Mouse (Mus musculus): ENCODE data around the gene Gnao1.

The Gnao1 gene

DNA sequence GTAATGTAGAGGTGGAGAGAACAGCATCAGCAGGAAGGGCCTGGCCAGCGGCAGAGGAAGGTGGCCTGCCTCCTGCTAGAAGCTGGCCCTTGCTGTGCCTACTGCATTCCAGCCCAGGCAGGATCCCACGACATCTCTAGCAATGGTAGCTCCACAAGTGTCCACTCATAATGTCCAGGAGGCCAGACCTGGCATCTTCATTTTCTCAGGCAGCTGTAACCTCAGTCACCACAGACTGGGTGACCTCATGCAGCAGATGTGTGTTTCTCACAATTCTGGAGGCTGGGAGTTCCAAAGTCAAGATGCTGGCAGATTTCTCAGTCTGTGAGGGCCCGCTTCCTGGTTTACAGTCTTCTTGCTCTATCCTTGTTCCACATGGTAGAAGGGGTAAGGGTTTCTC, 128.4 kb downstream of the Gnao1 start:
- in situ Hi-C loops (cut with MboI, MseI), result no loop called here

- in situ Hi-C loops (cut with MboI, MseI), result no loop called here
These were observed 131.0 kb downstream of the Gnao1 start for GRCm38 (mm10) chr8:93940542-93941423.

DNA sequence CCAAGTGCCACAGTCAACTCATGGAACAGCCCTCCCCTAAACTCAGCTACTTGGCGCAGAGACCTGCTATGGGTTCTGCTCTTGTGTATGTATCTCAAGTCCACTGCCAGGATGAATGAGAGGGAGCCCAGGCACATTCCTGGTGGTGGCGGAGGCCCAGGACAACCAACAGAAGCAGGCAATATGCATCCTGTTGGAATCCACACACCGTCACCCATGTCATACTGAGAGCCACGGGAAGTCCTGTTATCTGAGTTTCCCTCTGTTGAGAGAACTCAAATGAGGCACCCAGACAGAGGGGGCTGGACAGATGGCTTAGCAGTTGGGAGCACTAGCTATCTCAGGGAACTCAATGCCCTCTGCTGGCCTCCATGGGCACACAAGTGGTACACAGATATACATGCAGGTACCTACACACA, 131.9 kb downstream of the Gnao1 start:
- in situ Hi-C loops (cut with MboI, MseI), result no loop called here

DNA sequence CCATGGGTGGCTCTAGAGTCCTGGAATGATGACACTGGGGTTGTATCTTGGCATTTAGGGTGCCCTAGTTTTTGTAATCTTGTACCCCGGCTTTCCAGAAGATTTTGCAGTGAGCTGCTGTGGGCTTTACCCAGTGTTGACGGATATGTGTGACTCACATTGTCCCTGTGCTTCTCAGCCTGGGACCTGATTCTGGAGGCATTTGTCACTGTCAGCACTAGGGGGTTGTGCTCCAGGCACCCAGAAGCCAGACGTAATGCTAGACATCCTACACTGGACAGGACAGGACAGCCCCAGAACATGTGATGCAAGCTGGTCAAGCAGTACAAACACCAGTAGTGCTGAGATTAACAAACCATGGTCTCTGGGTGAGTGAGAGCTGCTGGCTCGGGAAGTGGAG, 136.0 kb downstream of the Gnao1 start:
- in situ Hi-C loops (cut with MboI, MseI), result no loop called here

DNA sequence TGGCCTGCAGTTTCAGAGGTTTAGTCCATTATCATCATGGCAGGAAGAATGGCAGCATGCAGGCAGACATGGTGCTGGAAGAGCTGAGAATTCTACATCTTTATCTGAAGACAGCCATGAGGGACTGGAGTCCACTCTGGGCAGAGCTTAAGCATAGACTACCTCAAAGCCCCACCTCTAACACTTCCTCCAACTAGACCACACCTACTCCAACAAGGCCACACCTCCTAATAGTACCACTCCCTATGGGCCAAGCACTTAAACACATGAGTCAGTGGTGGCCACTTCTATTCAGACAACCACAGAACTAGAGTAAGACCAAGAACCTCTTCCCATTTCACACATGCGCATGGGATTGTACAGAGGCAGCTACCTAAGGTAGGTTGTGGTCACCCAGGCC, 136.6 kb downstream of the Gnao1 start:
- in situ Hi-C loops (cut with MboI, MseI), result no loop called here

DNA sequence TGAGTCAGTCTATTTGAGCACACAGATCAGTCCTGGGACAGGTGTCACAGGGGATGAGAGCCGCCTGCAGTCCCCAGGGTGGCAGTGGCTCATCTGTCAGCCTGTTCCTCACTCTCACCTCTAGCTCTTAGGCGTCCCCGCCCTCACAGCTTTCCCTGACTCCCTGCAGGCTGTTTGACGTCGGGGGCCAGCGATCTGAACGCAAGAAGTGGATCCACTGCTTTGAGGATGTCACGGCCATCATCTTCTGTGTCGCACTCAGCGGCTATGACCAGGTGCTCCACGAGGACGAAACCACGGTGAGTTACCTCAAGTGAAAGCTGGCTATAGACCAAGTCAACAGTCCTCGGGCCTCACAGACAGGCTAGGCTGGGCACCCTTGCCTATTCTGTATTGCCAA, 140.4 kb downstream of the Gnao1 start:
- in situ Hi-C loops (cut with MboI, MseI), result no loop called here

DNA sequence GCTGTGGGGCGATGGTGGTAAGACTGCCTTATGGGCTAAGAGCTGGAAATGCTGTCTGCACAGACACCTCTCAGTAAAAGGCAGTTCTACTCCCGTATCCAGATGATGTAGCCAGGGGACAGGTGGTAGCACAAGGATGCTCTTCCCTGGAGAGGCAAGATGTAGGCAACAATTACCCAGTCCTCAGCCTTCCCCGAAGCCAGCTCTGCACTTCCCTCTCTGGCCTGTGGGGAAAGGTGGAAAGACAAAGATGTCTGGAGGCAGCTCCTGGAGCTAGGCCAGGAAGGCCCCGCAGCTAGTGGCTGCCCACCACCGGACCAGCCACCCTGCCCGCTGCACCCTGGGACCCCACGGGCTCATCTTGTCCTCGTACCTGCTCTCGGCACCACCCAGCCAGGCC, 142.7 kb downstream of the Gnao1 start:
- in situ Hi-C loops (cut with MboI, MseI), result no loop called here

DNA sequence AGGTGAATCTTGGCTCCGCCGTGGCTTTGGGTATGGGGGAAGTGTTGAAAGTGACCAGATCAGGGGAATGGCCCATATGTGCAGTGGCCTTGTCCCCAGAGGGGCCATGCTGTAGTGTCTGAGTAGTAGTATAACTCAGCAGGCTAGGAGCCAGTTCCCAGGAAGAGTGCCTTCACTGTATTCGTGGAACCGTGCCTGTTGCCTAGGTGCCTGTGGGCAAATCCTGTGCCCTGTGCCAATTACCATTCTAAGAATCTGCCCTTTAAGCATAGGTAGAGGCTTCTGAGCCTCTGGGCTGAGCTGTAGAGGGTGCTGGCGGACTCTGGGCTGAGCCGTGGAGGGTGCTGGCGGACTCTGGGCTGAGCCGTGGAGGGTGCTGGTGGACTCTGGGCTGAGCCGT, 148.6 kb downstream of the Gnao1 start:
- in situ Hi-C loops (cut with MboI, MseI), result no loop called here

DNA sequence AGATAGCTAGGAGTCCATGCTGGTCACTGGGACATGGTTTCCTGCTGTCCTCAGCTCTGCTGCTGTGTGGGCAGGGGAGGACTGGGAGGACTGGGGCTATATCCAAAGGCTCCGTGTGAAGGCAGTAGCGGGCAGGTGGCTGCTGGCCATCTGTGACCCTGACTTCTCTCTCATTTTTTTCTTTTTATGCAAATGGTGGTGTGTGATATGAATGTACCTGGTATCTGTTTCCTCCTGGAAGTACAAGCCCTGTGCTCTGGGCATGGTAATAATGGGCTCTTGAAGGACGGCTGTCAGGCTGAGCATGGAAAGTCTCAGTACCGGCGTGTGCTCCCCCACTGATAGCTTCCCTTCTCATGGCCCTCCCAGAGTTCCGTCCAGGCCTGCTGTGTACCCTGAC, 151.1 kb downstream of the Gnao1 start:
- in situ Hi-C loops (cut with MboI, MseI), result no loop called here

GRCm38 (mm10) chr8:93968293-93968692, 158.5 kb downstream of the Gnao1 start:
- in situ Hi-C loops (cut with MboI, MseI), result no loop called here

DNA sequence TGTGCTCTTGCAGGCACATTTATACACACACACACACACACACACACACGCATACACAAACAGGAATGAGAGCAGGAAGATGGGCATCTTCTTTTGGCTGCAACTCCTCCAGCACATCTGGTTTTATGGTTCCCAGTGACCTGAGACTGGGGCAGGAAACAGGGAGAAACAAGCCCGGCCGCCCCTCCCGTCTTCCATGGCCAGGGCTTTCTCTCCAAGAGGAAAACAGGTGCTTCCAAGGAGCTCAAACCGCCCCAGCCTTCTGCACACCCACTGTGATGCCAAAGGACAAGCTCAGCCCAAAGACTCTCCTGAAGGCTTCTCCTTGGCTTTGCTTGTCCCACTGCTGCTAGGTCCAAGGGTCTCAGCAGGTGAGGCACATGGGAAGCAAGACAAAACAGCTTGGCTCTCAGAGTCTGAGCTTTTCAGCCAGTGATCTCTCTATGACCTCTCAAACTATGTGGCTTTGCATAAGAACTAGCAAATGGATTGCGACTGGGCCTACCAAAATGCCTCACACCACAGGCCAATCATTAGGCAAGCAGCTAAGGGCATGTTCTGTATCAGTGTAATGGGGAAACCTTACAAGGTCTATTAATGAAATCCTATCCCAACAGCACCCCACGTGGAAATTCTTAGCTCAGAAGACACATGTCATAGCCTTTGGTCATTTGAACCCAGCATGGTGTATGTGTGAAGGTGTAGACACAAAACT, 160.0 kb downstream of the Gnao1 start:
- in situ Hi-C loops (cut with MboI, MseI), result no loop called here

DNA sequence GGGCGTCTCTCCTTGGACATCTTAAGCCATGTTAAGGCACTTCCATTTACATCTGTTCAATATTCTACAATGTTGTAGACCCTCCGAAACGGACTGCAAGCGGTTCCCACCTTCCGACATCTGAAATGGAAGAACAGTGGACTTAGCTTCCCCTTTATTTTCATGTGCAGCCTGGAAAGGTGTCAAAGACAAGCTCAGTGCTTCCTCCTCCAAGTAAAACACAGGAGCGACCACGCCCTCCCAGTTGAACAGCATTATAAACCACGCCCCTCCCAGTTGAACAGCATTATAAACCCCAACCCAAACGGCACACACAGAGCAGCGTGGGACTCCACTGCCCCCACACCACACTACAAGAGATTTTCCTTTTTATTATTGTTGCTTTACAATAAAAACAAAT, 161.7 kb downstream of the Gnao1 start:
- in situ Hi-C loops (cut with MboI, MseI), result no loop called here

DNA sequence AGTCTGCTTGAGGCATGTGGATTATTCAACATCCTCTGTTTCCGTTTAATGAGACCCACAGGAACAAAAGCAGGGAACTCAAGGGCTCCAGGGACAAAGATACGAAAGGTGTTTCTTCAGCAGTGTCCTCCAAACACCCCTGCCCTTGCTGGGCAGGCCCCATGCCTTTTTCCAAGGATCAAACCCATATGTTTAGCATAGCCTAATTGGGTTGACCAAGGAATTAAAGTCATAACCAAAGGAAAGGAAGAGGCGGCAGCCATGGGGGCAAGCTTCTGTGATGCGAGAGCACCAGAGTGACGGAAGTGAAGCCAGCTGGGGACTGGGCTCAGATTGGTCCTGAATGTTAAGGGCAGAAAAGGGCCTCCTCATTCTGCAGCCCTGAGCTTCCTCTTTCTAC, 162.4 kb downstream of the Gnao1 start:
- in situ Hi-C loops (cut with MboI, MseI), result no loop called here

DNA sequence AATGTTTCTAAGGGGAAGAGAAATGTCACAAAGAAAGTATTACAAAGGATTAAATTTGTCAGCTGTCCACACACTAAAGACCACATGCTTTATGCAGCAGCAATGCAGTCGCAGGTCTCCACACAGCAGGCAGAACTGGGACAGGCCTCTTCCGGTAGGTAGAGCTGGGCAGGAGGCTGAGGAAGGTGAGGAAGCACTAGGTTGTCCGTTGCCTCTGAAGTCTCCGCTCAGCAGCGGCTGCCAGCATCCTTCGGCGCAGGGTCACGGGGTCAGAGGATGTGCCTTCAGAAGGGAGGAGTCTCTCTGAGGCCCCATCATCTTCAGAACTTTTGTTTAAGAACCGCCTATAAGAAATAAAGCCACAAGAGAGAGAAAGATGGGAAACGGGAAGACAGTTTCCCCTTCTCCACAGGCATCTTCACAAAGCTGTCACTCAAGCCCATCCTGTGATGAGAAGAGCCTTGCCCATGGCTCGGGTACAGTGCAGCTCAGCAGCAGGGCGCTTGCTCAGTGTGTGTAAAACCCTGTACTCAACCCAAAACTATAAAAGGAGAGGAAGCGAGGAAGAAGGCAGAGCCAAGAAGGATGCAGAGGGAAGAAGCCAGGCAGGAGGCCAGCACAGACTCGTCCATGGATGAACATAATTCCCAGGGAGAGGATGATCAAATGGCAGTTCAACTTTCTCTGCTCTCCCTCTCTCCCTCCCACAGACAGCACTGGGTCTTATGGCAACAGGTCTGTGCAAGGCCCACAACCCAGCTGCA, 163.4 kb downstream of the Gnao1 start:
- in situ Hi-C loops (cut with MboI, MseI), result no loop called here

DNA sequence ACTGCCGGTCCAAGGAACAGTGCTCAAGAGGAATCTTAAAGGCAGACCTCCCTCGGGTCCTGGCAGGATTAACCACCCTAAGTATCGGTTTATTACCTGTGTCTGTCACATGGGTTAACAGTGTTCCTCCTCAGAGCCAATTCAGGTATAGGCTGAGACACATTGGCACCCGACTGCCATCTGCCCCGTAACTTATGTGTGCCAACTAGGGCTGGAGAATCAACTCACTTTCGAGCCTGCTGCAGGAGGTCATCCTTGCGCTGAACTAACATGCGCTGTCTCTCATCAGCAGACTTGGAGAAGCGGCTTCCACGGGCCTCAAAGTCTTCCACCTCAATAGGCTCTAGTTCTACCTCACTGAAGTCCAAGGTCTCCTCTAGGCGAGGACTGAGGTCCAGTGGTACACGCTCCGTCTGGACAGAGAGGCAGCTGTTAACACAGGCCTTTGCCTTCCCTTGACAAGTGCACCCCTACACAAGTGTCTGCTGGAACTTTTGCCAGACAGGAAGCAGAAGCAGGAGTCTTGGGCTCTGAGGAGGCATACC, 164.1 kb downstream of the Gnao1 start:
- in situ Hi-C loops (cut with MboI, MseI), result no loop called here

DNA sequence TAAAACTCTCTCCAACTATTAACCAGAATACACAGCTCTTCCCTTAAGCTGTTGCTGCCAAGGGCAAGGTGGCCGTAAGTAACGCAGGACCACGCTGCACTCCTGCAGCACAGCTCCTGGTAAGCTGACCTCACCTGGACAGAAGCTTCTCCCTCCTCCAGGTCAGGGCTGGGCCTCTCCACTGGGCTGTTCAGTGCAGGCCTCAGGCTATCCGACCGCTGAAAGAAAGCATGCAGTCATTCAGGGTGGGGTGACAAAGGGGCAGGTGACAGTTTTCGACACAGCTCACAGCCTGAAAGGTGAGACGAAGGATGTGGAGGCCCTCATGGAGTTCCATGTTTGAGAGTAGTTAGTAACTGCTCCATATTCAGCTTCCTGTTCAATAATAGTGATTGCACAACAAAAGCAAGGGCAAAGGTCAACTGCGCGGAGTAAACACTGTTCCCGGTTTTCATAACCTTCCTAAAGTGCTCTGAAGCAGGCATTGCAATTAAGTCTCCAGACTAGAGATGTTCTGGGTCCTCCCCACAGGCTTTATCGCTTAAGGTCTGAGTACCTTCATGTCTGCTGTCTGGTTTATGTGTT, 164.9 kb downstream of the Gnao1 start:
- in situ Hi-C loops (cut with MboI, MseI), result no loop called here

- in situ Hi-C loops (cut with MboI, MseI), result no loop called here
These were observed 165.6 kb downstream of the Gnao1 start for GRCm38 (mm10) chr8:93975358-93975757.

DNA sequence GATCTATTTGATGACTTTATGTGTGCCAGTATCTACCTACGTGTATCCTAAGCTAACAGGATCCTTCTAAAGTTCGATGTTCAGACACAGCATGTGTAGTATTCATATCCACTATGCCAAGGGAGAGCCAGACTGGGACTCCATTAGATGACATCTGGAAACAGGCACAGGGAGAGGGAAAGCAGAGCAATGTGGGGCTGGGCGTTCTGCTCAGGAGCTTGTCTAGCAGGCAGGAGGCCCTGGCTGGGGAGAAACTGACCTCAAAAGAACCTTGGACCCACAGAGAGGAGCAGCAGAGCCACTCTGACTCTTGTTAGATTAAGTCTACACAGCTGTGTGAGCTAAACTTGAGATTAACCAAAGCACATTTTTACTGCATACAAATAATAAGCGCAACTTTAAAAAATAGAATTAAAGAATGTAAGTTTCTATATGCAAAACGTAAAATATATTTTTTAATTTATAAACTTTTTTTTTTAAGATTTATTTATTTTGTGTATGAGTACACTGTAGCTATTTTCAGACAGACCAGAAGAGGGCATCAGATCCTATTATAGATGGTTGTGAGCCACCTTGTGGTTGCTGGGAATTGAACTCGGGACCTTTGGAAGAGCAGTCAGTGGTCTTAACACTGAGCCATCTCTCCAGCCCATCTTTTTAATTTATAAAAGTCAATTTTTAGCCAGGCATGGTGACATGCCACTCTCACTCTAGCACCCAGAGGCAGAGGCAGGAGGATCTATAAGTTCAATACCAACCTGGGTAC, 166.9 kb downstream of the Gnao1 start:
- in situ Hi-C loops (cut with MboI, MseI), result no loop called here

DNA sequence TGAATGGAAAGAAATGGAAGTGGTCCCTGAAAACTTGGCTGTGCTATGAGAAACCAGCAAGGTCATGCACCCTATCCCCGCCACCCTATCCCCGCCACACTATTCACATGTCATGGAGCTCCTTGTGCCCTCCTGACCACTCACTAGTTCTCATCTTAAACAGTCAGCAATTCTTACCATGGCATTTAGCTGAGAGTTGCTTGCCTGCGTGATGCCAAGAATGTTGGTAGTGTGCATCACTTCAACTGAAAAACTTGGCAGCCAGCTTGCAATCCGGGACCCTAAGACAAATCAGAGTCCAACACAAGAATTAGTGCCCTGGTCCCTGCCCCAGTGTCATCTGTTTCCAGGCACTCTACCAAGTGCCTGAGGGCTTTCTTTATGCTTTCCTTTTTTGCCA, 170.4 kb downstream of the Gnao1 start:
- in situ Hi-C loops (cut with MboI, MseI), result no loop called here

DNA sequence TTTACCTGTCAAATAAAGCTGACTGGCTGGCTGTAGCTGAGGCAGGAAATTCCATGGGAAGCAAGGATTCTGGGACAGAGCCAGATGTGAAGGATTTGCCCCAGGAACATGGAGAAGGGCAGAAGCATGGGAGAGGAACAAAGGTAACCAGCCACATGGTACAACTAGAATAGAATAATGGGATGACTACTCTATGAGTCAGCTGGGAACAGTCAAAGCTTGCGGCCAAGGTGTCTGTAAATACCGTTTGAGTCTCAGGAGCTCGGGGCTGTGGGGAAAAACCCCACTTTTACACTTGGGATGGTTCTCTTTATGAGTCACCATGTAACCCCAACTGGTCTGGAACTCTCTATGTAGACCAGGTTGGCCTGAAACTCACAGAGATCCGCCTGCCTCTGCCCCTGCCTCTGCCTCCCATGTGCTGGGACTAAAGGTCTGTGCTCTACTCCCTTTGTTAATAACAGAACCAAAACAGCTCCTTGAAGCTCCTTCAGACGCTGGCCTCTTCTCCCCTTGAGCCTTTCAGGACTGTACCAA, 172.0 kb downstream of the Gnao1 start:
- in situ Hi-C loops (cut with MboI, MseI), result no loop called here

- in situ Hi-C loops (cut with MboI, MseI), result no loop called here
These were observed 174.1 kb downstream of the Gnao1 start for GRCm38 (mm10) chr8:93983827-93984226.

Measured in T-helper 17 cell (primary cell).